Mouse (Mus musculus): ENCODE measurements at regions not wholly inside any gene's neighbourhood (a gene's known extent, or its start where the extent isn't known, plus 50 kb on each side); places are given as distances from the start of the nearest gene placed in this dataset.

DNA sequence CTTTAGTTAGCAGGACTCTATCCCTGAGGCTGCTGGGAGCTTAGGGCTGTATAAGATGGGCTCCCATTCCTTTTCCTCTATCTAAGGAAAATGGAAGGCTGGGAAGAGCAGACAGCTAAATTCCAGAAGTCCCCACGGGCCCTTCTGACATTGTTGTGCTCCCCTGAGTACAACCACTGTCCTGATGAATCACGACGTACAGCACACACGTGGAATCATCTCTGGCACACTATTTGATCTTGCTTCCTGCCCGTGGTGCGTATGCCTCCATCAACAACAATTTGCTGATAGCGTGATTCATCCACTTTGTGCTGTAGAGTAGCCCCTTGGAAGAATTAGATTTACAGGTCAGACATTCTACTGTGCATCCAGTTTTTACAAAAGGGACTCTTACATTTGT, 378.2 kb downstream of the Setd4 start:
- no peak overlapping the region for H3ac ChIP-seq (ENCODE audit: control insufficient read depth, insufficient read length)
- TF ChIP-seq POLR2AphosphoS2 (IDR thresholded peaks at IDR 0.05; ENCODE audit: insufficient read length, low read depth) (no peak), MYOG (IDR thresholded peaks at IDR 0.05; ENCODE audit: control insufficient read depth in 1 of 3, insufficient read depth in 1 of 3, insufficient read length in 2 of 3, low read depth in 2 of 3) (no peak)
- H3K27me3 ChIP-seq (ENCODE audit: control insufficient read depth, insufficient read depth, insufficient read length), result no peaks in the 10 kb centered on the region
- peak overlapping the region; percentile 14 for H3K4me2 ChIP-seq (ENCODE audit: low read depth)
- H3K36me3 ChIP-seq (ENCODE audit: control insufficient read depth, insufficient read depth), result no peaks in the 10 kb centered on the region
- no peaks in the 10 kb centered on the region for H3K79me2 ChIP-seq (ENCODE audit: control insufficient read depth, insufficient read depth)
- no peak overlapping the region for H3K4me3 ChIP-seq

DNA sequence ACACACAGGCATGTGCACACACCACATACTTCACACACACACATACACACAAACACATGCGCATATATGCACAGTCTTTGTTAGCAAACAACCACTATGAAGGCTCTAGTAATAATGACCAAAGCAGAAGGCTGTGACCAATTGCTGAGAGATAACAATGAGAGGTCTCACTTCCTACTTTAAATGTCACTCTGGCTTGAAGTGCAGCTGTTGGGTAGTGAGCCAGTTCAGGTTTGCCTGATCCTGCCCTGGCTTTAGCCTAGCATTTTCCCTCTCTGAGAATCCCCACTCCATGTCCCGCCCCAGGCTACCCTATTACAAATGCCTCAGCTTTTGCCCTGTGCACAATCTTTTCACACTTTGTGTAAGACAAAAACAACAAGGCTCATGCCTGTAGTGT, 378.7 kb downstream of the Setd4 start:
- H3ac ChIP-seq (ENCODE audit: control insufficient read depth, insufficient read length), result no peak overlapping the region
- H3K27me3 ChIP-seq (ENCODE audit: control insufficient read depth, insufficient read depth, insufficient read length), result no peaks in the 10 kb centered on the region
- no peaks in the 10 kb centered on the region for H3K79me2 ChIP-seq (ENCODE audit: control insufficient read depth, insufficient read depth)
- no peak for TF ChIP-seq POLR2A (IDR thresholded peaks at IDR 0.05; ENCODE audit: insufficient read length, low read depth)
- peak in 2 of 3 experiments; percentile 59 to 74 for TF ChIP-seq MYOD1 (IDR thresholded peaks at IDR 0.05; ENCODE audit: control insufficient read depth in 1 of 3, insufficient read length in 2 of 3, low read depth in 2 of 3)
- H3K36me3 ChIP-seq (ENCODE audit: control insufficient read depth, insufficient read depth), result no peaks in the 10 kb centered on the region
- peak overlapping the region; percentile 14 for H3K4me2 ChIP-seq (ENCODE audit: low read depth)
- H3K4me3 ChIP-seq, result no peak overlapping the region

DNA sequence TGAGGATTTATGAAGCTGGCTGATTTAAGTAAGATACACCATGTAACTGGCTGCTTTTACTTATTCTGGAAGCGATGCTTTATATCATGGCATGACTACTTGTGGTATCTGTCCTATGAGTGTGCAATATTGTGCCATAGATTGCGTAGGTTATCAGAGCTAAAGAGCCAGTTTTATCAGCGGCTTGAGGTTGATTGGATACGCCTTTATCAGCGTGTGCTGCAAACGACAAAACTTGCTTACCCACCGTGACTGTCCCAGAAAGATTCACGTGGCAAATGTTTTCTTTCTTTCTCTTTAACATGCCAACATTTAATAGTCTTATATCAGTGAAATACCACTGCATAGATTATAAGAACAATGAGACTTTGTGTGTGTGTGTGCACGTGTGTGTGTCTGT, 384.1 kb downstream of the Setd4 start:
- Histone ChIP-seq H3K79me2 (ENCODE audit: control insufficient read depth, insufficient read depth) (no peaks in the 10 kb centered on the region), H3K4me3 (no peak overlapping the region), H3ac (ENCODE audit: control insufficient read depth, insufficient read length) (no peak overlapping the region), H3K27me3 (ENCODE audit: control insufficient read depth, insufficient read depth, insufficient read length) (no peaks in the 10 kb centered on the region), H3K4me2 (ENCODE audit: low read depth) (no peak overlapping the region), H3K36me3 (ENCODE audit: control insufficient read depth, insufficient read depth) (no peaks in the 10 kb centered on the region)
- TF ChIP-seq E2F4 (IDR thresholded peaks at IDR 0.05; ENCODE audit: insufficient read depth) (no peak), SRF (IDR thresholded peaks at IDR 0.05; ENCODE audit: control insufficient read depth, insufficient read length, low read depth) (no peak), CEBPB (IDR thresholded peaks at IDR 0.05; ENCODE audit: insufficient read depth, poor library complexity, severe bottlenecking) (no peak)

DNA sequence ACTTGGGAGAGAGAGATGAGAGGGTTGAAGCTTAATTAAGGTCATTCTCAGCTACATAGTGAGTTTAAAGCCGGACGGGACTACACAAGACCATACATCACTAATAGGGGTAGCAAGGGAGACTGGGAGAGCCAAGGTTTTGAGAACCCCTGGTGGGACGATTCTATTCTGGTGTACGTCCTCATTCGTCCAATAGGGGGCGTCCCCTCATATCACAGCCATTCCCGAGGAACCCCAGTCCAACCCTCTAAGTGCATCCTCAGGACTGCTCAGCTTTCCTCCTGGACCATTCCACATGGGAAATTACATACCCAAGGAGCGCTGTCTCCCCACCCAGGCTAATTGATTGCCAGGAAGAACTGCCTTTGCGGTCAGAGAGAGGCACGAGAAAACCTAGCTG, 385.5 kb downstream of the Setd4 start:
- Histone ChIP-seq H3K27me3 (ENCODE audit: control insufficient read depth, insufficient read depth, insufficient read length) (no peaks in the 10 kb centered on the region), H3K4me2 (ENCODE audit: low read depth) (no peak overlapping the region), H3K4me3 (no peak overlapping the region), H3ac (ENCODE audit: control insufficient read depth, insufficient read length) (no peak overlapping the region), H3K36me3 (ENCODE audit: control insufficient read depth, insufficient read depth) (no peaks in the 10 kb centered on the region), H3K79me2 (ENCODE audit: control insufficient read depth, insufficient read depth) (no peaks in the 10 kb centered on the region)
- TF ChIP-seq REST (IDR thresholded peaks at IDR 0.05; ENCODE audit: insufficient read depth, insufficient read length), result no peak
- no peak for TF ChIP-seq CEBPB (IDR thresholded peaks at IDR 0.05; ENCODE audit: insufficient read depth, poor library complexity, severe bottlenecking)
- TF ChIP-seq MAX (IDR thresholded peaks at IDR 0.05; ENCODE audit: low read depth), result no peak
- TF ChIP-seq SRF (IDR thresholded peaks at IDR 0.05; ENCODE audit: control insufficient read depth, insufficient read length, low read depth), result no peak
- no peak for TF ChIP-seq TCF12 (IDR thresholded peaks at IDR 0.05; ENCODE audit: insufficient read depth, poor library complexity, severe bottlenecking)
- TF ChIP-seq MYOD1 (IDR thresholded peaks at IDR 0.05; ENCODE audit: control insufficient read depth in 1 of 3, insufficient read length in 2 of 3, low read depth in 2 of 3), result no peak
- no peak for TF ChIP-seq E2F4 (IDR thresholded peaks at IDR 0.05; ENCODE audit: insufficient read depth)
- TF ChIP-seq USF1 (IDR thresholded peaks at IDR 0.05; ENCODE audit: low read depth), result no peak
- no peak for TF ChIP-seq POLR2A (IDR thresholded peaks at IDR 0.05; ENCODE audit: insufficient read length, low read depth)
- TF ChIP-seq POLR2AphosphoS2 (IDR thresholded peaks at IDR 0.05; ENCODE audit: insufficient read length, low read depth), result no peak
- no peak for TF ChIP-seq MYOG (IDR thresholded peaks at IDR 0.05; ENCODE audit: control insufficient read depth in 1 of 3, insufficient read depth in 1 of 3, insufficient read length in 2 of 3, low read depth in 2 of 3)
- TF ChIP-seq TCF3 (IDR thresholded peaks at IDR 0.05; ENCODE audit: insufficient read length, low read depth), result no peak

DNA sequence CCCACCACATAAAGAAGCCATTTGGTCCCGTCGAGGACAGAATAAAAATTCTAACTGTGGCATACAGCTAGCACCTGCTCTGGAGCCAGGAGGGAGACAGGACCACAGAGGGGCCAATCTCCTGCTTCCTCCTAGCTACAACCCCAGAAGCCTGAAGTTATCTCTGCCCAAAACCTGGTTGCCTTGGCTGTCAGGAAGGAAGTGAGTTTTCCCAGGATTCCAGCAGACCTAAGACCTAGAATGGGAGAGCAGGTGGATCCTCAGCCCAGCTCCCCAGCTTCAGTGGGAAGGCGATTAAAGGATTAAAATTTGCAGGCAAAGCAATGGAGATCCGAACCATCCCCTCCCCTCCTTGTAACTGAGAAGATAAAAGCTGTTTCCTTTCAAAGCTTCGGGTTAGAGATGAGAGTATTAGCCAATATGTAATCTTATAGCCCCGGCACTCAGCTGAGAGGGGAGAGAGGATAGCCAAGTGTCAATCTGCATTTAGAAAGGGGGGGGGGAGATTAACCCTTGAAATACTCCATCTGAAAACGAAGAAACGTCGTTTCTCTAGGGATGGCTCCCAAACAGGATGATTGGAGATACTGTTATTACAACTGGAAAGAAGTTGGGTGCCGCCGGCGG, 386.1 kb downstream of the Setd4 start:
- Histone ChIP-seq H3K4me2 (ENCODE audit: low read depth) (no peak overlapping the region), H3K79me2 (ENCODE audit: control insufficient read depth, insufficient read depth) (no peaks in the 10 kb centered on the region), H3ac (ENCODE audit: control insufficient read depth, insufficient read length) (no peak overlapping the region), H3K27me3 (ENCODE audit: control insufficient read depth, insufficient read depth, insufficient read length) (no peaks in the 10 kb centered on the region), H3K36me3 (ENCODE audit: control insufficient read depth, insufficient read depth) (no peaks in the 10 kb centered on the region), H3K4me3 (no peak overlapping the region)
- TF ChIP-seq USF1 (IDR thresholded peaks at IDR 0.05; ENCODE audit: low read depth) (no peak), MYOG (IDR thresholded peaks at IDR 0.05; ENCODE audit: control insufficient read depth in 1 of 3, insufficient read depth in 1 of 3, insufficient read length in 2 of 3, low read depth in 2 of 3) (no peak), MYOD1 (IDR thresholded peaks at IDR 0.05; ENCODE audit: control insufficient read depth in 1 of 3, insufficient read length in 2 of 3, low read depth in 2 of 3) (no peak), CEBPB (IDR thresholded peaks at IDR 0.05; ENCODE audit: insufficient read depth, poor library complexity, severe bottlenecking) (no peak), MAX (IDR thresholded peaks at IDR 0.05; ENCODE audit: low read depth) (no peak), REST (IDR thresholded peaks at IDR 0.05; ENCODE audit: insufficient read depth, insufficient read length) (no peak), SRF (IDR thresholded peaks at IDR 0.05; ENCODE audit: control insufficient read depth, insufficient read length, low read depth) (no peak), TCF12 (IDR thresholded peaks at IDR 0.05; ENCODE audit: insufficient read depth, poor library complexity, severe bottlenecking) (no peak), E2F4 (IDR thresholded peaks at IDR 0.05; ENCODE audit: insufficient read depth) (no peak), TCF3 (IDR thresholded peaks at IDR 0.05; ENCODE audit: insufficient read length, low read depth) (no peak), POLR2AphosphoS2 (IDR thresholded peaks at IDR 0.05; ENCODE audit: insufficient read length, low read depth) (no peak), POLR2A (IDR thresholded peaks at IDR 0.05; ENCODE audit: insufficient read length, low read depth) (no peak)
